Mouse (Mus musculus) layer of hippocampus, adult 9-11 months (tissue): ENCODE data around the gene Tedc2.
A peak's percentile ranks its signal among the peaks of the same experiment; 100 is the strongest.

Experiments
- DNase-seq: peaks from one replicate; pipeline ENCODE4 v3.0.0; 2022

Gene Tedc2

GRCm38 (mm10) chr17:24191481-24191880, 29.2 kb downstream of the Tedc2 start:
- no peak for DNase-seq

GRCm38 (mm10) chr17:24190934-24191333, 29.7 kb downstream of the Tedc2 start:
- DNase-seq = no peak

- DNase-seq = no peak
Measured at GRCm38 (mm10) chr17:24174259-24174658, 46.4 kb downstream of the Tedc2 start.

DNA sequence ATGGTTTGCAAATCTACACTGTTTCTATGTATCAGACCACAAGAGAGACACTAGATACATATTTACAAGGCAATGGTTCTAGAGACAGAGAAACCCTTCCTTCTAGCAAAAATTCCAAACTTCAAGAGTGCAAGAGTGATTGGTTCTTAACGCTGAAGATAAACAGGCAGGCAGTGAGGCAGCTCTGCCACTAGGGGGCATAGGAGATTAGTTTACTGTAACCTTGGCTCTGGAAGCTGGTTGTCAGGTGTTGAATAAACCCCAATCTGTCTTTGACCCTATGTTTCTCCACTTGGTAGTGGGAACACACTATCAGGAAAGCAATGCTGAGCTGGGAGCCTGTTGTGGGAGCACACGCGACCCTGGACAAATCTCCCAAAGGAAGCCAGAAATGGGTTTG, 47.2 kb downstream of the Tedc2 start:
- DNase-seq = peak; percentile 62

- no peak for DNase-seq
Measured at GRCm38 (mm10) chr17:24171738-24172137, 48.9 kb downstream of the Tedc2 start.

- DNase-seq = peak; percentile 54
Measured at GRCm38 (mm10) chr17:24170729-24171128, 49.9 kb downstream of the Tedc2 start.

- DNase-seq = no peak
Measured at GRCm38 (mm10) chr17:24170125-24170524, 50.5 kb downstream of the Tedc2 start.

DNA sequence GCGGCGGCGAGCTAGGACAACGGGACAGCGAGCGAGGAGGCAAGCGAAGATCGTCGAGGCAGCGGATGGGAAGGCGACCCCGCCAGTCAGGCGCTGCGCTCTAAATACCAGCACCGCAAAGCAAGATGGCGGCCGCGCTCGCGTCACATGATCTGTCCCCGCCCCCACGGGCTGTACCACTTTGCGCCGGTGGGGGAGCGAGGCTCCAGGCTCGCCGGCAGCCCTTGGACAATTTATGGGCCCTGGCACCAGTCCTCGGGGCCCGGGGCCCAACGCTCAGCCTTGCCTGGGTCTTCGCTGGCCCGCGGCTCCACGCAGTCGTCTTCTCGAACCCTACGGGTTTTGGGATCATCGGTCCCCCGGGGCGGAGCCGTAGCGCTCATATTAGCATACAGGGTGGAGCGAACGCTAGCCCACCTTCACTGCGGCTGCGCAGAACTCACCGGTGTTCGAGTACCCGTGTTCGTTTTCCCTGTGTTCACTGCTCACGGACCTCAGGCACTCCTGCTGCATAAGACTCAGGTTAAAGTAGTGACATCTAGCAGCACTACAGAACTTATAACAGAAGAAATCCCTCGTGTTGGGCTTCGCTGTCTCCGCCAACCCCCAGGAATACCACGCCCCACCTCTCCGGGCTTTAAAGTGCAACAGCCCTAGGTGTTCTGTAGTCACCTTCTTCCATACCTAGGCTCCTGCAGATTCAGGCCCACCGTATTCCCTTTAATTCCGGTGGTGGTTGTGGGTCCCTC, 51.2 kb downstream of the Tedc2 start, which contains the start of gene Atp6v0c:
TSS of gene Atp6v0c (minus strand) at position 386 of the 749 bp plus-strand sequence.
- peak; percentile 97 for DNase-seq

- peak; percentile 83 for DNase-seq
Measured at GRCm38 (mm10) chr17:24168590-24169277, 51.9 kb downstream of the Tedc2 start.

GRCm38 (mm10) chr17:24167891-24168505, 52.7 kb downstream of the Tedc2 start:
- DNase-seq = no peak

- DNase-seq = no peak
Measured at GRCm38 (mm10) chr17:24167120-24167519, 53.5 kb downstream of the Tedc2 start.
